Mouse (Mus musculus) cerebellum, adult 9-10 months (tissue): ENCODE data around the gene Evi5l.
A peak's percentile ranks its signal among the peaks of the same experiment; 100 is the strongest.

Experiments used
- DNase-seq: peaks from one replicate; pipeline ENCODE4 v3.0.0; 2022

Evi5l gene

DNA sequence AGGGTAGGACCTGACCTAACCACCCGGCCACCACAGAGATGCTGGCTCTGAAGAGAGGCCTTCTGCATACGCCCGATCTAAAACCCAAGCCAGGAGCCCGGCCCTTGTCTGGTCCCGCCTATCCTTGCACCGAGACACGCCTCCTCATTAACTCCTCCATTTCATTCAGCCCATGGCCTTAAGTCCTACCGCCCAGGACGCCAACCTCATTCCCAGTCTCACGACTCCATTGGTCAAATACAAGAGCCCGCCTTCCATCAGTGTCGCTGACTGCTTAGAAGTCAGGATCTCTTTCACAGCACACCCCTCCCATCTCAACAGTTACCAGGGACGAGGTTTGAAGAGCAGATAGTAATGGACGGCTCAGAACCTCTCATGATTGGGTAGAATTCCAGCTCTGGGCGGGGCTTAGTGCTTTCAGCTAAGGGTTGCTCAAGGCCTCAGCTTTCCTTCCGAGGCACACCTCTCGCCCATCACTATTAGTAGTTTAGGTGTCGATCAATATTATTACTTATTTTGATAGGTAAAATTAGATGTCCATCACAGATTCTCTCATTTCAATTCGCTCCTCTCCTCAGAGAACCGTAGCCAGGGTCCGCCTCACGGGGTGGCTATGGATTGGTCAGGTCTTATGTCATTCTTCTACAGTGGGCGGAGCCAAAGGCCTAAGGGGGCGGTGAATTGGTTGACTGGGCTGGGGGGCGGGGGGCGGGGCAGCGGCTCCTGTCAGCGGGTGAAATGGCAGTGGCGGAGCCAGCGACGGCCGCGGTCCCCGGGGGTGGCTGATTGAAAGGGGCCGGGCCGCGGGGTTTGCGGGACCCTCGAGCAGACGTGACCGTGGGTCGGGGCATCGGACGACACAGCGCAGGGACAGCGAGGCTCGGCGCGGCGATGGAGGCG is at the start of gene Evi5l:
Gene Evi5l (plus strand): TSS at position 716 of the 900 bp plus-strand sequence.
- DNase-seq, result peak; percentile 100

GRCm38 (mm10) chr8:4133798-4134197 is 32.6 kb upstream of the Evi5l start, which contains the start of gene Cd209g:
Gene Cd209g, plus strand, starts transcription at chr8:4134098.
- DNase-seq, result no peak

GRCm38 (mm10) chr8:4139660-4140646 is 26.4 kb upstream of the Evi5l start:
- peak; percentile 75 for DNase-seq

GRCm38 (mm10) chr8:4141721-4142120 is 24.6 kb upstream of the Evi5l start:
- DNase-seq, result no peak

DNA sequence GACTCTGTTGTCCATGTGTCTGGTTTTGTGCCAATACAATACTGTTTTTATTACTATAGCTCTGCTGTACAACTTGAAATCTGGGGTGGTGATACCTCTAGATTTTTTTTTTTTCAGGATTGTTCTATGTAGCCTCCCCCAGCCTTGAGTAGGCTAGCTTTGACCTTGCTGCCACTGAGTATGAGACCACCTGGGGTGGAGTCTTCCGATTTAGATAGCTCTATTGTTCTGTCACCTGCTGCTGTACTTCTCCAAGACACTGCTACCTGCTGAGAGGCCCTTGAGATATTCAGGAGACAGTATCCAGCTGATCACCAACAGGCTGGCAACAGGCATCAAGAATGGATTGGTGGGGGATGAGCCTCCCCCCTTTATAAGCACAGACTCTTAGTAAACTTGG is 19.1 kb upstream of the Evi5l start:
- no peak for DNase-seq

DNA sequence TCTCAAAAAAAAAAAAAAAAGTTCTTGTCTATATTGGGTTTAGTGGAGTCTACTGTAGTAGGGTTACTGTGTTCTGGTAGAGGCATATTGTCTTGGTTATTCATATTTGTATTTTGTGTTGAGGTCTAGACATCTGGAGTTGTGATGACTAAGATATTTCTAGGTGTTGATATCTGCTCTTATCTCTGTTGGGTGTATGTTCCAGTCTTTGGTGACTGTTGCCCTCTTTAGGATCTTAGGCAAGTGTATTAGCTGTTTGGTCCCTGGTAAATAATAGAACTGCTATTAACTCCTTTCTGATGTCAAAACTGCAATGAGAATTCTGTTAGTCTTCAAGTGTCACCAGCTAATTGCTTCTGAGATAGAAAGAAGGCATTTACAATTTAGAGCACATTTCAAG is 11.5 kb upstream of the Evi5l start:
- DNase-seq, result no peak

- no peak for DNase-seq
Observed at GRCm38 (mm10) chr8:4162786-4163185, 3.6 kb upstream of the Evi5l start.

- peak; percentile 75 for DNase-seq
Observed at GRCm38 (mm10) chr8:4165176-4165851, 1.1 kb upstream of the Evi5l start.

GRCm38 (mm10) chr8:4166881-4167525 is 636 bp downstream of the Evi5l start:
- peak; percentile 73 for DNase-seq

DNA sequence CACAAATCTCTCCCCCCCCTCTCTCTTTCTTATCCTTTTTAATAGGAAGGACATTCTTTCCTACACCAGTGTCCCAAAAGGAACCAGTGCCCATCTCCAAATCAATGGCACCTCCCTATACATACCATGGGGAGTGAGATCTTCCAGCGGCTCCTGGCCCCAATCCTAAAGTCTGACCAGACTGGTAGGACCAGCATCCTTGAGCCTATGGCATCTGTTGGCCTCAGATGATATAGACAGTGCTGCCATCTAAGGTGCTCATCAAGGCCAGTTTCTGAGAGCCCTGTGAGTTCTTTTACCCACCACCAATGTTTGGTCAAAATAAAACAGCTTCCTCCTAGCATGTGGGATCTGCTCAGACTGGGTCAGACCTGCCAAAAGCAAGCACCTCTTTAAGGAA is 1.6 kb downstream of the Evi5l start:
- peak; percentile 50 for DNase-seq

DNA sequence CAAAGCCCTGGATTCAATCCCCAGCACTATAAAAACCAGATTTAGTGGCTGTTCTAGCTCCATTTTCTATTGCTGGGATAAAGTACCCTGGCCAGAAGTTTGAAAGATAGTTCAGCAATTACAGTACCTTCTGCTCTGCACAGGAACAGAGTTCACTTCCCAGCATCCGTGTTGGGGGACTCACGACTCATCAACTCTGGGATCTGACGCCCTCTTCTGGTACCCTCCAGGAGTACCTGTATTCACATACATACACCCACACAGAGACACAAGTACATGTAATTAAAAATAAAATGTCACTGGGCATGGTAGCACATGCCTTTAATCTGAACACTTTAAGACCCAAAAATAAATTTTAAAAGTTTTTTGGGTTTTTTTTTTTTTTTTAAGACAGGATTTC is 6.1 kb downstream of the Evi5l start:
- no peak for DNase-seq

GRCm38 (mm10) chr8:4174018-4174417 is 7.7 kb downstream of the Evi5l start:
- no peak for DNase-seq

DNA sequence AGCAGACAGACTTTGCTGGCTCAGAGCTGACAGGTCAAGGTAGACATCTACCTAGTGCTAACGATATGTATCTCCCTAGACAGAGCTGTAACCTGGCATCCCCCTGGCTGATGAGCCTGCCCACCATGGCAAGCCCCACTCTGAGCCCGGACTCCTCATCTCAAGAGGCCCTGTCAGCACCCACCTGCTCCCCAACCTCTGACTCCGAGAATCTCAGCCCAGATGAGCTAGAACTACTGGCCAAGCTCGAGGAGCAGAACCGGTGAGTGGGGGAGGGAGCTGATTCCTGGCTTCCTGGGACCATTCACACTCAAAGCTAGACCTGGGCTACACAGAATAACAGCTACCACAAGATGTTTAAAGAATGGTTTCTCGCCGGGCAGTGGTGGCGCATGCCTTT is 17.0 kb downstream of the Evi5l start:
- DNase-seq, result no peak

DNA sequence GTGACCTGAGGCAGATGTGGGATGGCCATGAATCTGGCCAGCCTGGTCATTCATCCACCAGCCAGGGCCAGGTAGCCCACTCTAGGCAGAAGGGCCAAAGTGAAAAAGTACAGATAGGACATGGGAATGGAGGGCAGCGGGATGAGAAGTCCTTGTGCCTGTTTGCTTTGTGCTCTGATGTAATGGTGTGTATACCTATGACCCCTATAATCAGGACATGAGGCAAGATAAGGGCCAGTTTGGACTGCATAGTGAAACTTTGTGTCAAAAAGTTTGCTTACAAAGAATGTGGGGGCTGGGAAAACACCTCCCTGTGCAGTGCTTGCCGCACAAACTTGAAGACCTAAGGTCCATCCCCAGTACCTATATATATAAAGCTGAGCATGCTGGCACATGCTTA is 19.8 kb downstream of the Evi5l start:
- no peak for DNase-seq

DNA sequence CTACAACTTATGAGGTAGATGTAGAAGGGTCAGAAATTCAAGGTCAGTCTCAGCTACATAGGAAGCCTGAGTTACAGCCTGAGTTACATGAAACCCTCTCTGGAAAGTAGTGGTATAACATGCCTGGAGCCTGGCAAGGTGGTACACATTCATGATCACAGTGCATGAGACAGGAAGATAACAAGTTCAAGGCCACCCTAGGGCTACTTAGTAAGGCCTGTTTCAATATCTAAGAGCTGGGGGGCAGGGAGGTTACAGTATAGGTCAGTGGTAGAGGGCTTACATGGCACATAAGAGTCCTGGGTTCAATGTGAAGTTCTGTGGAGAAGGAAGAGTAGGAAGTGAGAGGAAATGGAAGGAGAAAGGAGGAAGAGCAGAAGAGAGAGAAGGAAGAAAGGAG is 22.2 kb downstream of the Evi5l start:
- no peak for DNase-seq

DNA sequence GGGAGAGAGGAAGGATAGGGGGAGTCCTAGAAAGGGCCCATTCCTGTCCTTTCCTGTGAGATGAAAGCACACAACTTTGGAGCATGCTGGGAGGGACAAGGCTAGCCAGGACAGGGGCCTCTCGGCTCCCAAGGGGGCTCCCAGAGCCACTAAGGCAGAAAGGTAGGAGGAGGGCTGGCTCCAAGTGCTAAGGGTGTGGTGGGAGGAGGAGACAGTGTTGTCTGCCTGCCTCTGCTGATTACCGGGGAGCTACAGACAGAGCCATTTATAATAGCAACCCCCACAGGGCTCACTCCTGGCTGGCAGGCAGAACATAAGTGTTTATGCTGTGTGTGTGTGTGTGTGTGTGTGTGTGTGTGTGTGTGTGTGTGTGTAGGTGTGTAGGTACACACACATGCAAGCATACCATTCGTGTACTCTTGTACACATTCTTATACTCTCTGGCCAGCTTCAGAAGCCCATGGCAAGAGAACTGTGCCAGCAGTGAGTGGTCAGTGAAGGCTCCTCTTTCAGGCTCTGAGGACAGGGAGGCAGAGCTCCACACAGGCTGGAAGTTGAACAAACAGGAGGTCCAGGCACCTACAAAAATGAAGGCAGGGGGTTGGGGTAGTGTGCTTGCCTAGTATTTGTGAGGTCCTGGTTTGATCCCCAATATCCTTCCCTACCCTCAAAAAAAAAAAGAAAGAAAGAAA is 22.8 kb downstream of the Evi5l start:
- no peak for DNase-seq

GRCm38 (mm10) chr8:4192305-4192704 is 25.9 kb downstream of the Evi5l start:
- DNase-seq, result no peak

GRCm38 (mm10) chr8:4192807-4193587 is 26.6 kb downstream of the Evi5l start:
- peak; percentile 91 for DNase-seq

DNA sequence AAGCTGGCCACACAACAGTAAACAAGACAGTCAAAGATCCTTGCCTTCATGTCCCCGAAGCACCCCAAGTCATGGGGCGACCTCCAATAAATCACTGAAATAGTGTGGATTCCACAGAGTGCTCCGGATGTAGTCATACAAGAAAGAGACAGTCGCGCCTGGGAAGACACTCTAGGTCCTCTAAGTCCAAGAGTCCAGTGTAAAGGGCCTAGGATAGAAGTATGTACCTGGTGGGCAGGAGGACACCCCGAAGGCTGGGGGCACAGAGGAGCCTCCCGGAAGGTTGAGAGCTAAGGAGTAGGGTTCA is 27.2 kb downstream of the Evi5l start:
- DNase-seq, result no peak

GRCm38 (mm10) chr8:4201321-4201720 is 35.0 kb downstream of the Evi5l start:
- DNase-seq, result no peak
